Mouse (Mus musculus) liver, embryonic 14.5 days (tissue): ENCODE results near the gene Slc17a7. TPM values are rescaled to one million over a fixed set of nuclear protein-coding genes. Genes with fewer than 3 reads are reported as not detected.
A peak's percentile ranks its signal among the peaks of the same experiment; 100 is the strongest.

ENCODE experiments used
- ATAC-seq: fragments of 200-750 bp; cut with Nextera tagmentation; 2 replicates; pipeline ENCODE4 v1.8.0; 2017; ENCODE audit warnings: moderate number of reproducible peaks, mild to moderate bottlenecking, moderate library complexity; ENCODE audit not compliant: insufficient read depth
- DNase-seq, 3 experiments: peaks; one replicate each; pipeline ENCODE4 v3.0.0-alpha.2; 2012 to 2013; ENCODE audit warnings: low read depth in 3 of 3, low spot score in 3 of 3
- H3K27ac ChIP-seq: fragments of 300-500 bp; sonication (generic); 2 replicates; pipeline ENCODE4 v1.5.1; 2014; ENCODE audit warnings: moderate library complexity, mild to moderate bottlenecking, control low read depth, inconsistent platforms
- H3K27me3 ChIP-seq: fragments of 300-500 bp; sonication (generic); 2 replicates; pipeline ENCODE4 v1.6.1; 2014; ENCODE audit warnings: mild to moderate bottlenecking, low read length, moderate library complexity; ENCODE audit not compliant: control insufficient read depth, insufficient read depth
- H3K36me3 ChIP-seq: fragments of 300-500 bp; sonication (generic); replicated peaks from 2 replicates; pipeline ENCODE4 v1.6.1; 2014; ENCODE audit warnings: low read depth; ENCODE audit not compliant: control insufficient read depth, insufficient read depth
- H3K4me1 ChIP-seq, 2 experiments: fragments of 200-500 bp in 1 of 2; fragments of 300-500 bp in 1 of 2; sonication (generic) in 1 of 2; replicated peaks; 2 replicates each; pipeline ENCODE4 v1.6.1; 2012 to 2014; ENCODE audit warnings: antibody characterized with exemption in 1 of 2, inconsistent platforms in 1 of 2, low read length in 1 of 2; ENCODE audit not compliant: control insufficient read depth in 2 of 2, insufficient read depth in 2 of 2
- H3K4me2 ChIP-seq: fragments of 300-500 bp; sonication (generic); 2 replicates; pipeline ENCODE4 v1.6.1; 2014; ENCODE audit warnings: low read depth, mild to moderate bottlenecking, control low read depth, moderate library complexity
- H3K4me3 ChIP-seq, 2 experiments: fragments of 200-500 bp in 1 of 2; fragments of 300-500 bp in 1 of 2; sonication (generic) in 1 of 2; 2 replicates each; pipeline ENCODE4 v1.5.1; 2012 to 2014; ENCODE audit warnings: low read depth in 2 of 2, low read length in 2 of 2, mild to moderate bottlenecking in 2 of 2, control low read depth in 1 of 2, inconsistent platforms in 1 of 2, moderate library complexity in 1 of 2; ENCODE audit not compliant: insufficient read depth in 1 of 2
- H3K9ac ChIP-seq: fragments of 300-500 bp; sonication (generic); replicated peaks from 2 replicates; pipeline ENCODE4 v1.6.1; 2014; ENCODE audit warnings: mild to moderate bottlenecking, control low read depth, moderate library complexity
- H3K9me3 ChIP-seq: fragments of 300-500 bp; sonication (generic); 2 replicates; pipeline ENCODE4 v1.6.1; 2016; ENCODE audit warnings: low read length, mixed read lengths; ENCODE audit not compliant: control insufficient read depth
- CTCF ChIP-seq: IDR thresholded peaks from 2 replicates; pipeline ENCODE4 v1.5.1; 2016; ENCODE audit warnings: antibody characterized with exemption, low read depth, control low read depth
- EP300 ChIP-seq: IDR thresholded peaks from 2 replicates; pipeline ENCODE4 v1.6.1; 2016; ENCODE audit warnings: antibody characterized with exemption, low read depth
- WGBS: fragments of 180-500 bp; shearing (Covaris S2); extraction: QIAGEN DNeasy Blood & Tissue Kit; methylation state at CpG from one replicate; pipeline ENCODE4 v1.1.7; 2014; ENCODE audit not compliant: insufficient replicate concordance; 5-methylcytosine and 5-hydroxymethylcytosine counted together
- polyA plus RNA-seq, 2 experiments: library from polyadenylated mRNA; depleted of rRNA in 1 of 2; stranded (reverse) in 1 of 2; unstranded in 1 of 2; fragments of >200 nt; fragmentation: Nextera tagmentation in 1 of 2; extraction: Ambion mirVana in 1 of 2; gene quantifications; 2 replicates each; pipeline versions ENCODE4 v1.2.1 to v1.2.3; 2012 to 2014

The Slc17a7 gene
- polyA plus RNA-seq, 2 experiments, result 0.01 TPM; not detected in 1

- DNase-seq (no peak), ATAC-seq (no peak)
- H3K27me3 ChIP-seq, result peaks cover 17% of the 10 kb centered on the region
- H3K9ac ChIP-seq, result no peak overlapping the region
- WGBS, result 85% methylated on average over 6 of the region's 6 CpGs
- TF ChIP-seq CTCF, result no peak
- no peak for TF ChIP-seq EP300
- no peak overlapping the region for H3K4me2 ChIP-seq
- no peaks in the 10 kb centered on the region for H3K36me3 ChIP-seq
- H3K27ac ChIP-seq, result no peak overlapping the region
- H3K9me3 ChIP-seq, result no peaks in the 10 kb centered on the region
- peaks cover 3 to 5% of the 10 kb centered on the region in 2 experiments; a peak in 2 of 4 replicates for H3K4me1 ChIP-seq
- no peak overlapping the region for H3K4me3 ChIP-seq
These were observed 4.8 kb upstream of the Slc17a7 start for GRCm38 (mm10) chr7:45158991-45159390.

GRCm38 (mm10) chr7:45160316-45160800, 3.4 kb upstream of the Slc17a7 start:
- no peaks in the 10 kb centered on the region for H3K36me3 ChIP-seq
- TF ChIP-seq EP300, result no peak
- TF ChIP-seq CTCF, result no peak
- WGBS, result 70% methylated on average over 6 of the region's 6 CpGs
- H3K4me3 ChIP-seq, result no peak overlapping the region
- H3K27me3 ChIP-seq, result peaks cover 31% of the 10 kb centered on the region
- ATAC-seq, result no peak
- H3K4me2 ChIP-seq, result no peak overlapping the region
- H3K27ac ChIP-seq, result no peak overlapping the region
- peaks cover 2 to 3% of the 10 kb centered on the region in 2 experiments; a peak in 1 of 4 replicates for H3K4me1 ChIP-seq
- H3K9ac ChIP-seq, result no peak overlapping the region
- no peaks in the 10 kb centered on the region for H3K9me3 ChIP-seq
- DNase-seq, result no peak

GRCm38 (mm10) chr7:45160866-45161265, 2.9 kb upstream of the Slc17a7 start:
- ATAC-seq, result no peak
- H3K9me3 ChIP-seq, result no peaks in the 10 kb centered on the region
- no peak for DNase-seq

GRCm38 (mm10) chr7:45161612-45162473, 1.9 kb upstream of the Slc17a7 start:
- Histone ChIP-seq H3K27me3 (peaks cover 46% of the 10 kb centered on the region), H3K4me2 (peak overlapping the region; percentile 67), H3K4me1 (peaks cover 2 to 3% of the 10 kb centered on the region in 2 experiments; a peak in 1 of 4 replicates), H3K36me3 (no peaks in the 10 kb centered on the region), H3K9me3 (no peaks in the 10 kb centered on the region), H3K27ac (no peak overlapping the region), H3K9ac (no peak overlapping the region), H3K4me3 (peak overlapping the region; percentile 39)
- WGBS, result 4% methylated on average over 35 of the region's 35 CpGs
- ATAC-seq (peak; percentile 79), DNase-seq (peak in 2 of 3 experiments; percentile 52 to 59)
- peak; percentile 93 for TF ChIP-seq CTCF
- no peak for TF ChIP-seq EP300

More at GRCm38 (mm10) chr7:45160866-45161265, 2.9 kb upstream of the Slc17a7 start:
- no peak for TF ChIP-seq EP300
- no peak for TF ChIP-seq CTCF
- H3K36me3 ChIP-seq, result no peaks in the 10 kb centered on the region
- peaks cover 2 to 3% of the 10 kb centered on the region in 2 experiments; a peak in 1 of 4 replicates for H3K4me1 ChIP-seq
- 71% methylated on average over 3 of the region's 3 CpGs for WGBS
- no peak overlapping the region for H3K9ac ChIP-seq
- no peak overlapping the region for H3K4me3 ChIP-seq
- H3K4me2 ChIP-seq, result no peak overlapping the region
- no peak overlapping the region for H3K27ac ChIP-seq
- H3K27me3 ChIP-seq, result peaks cover 36% of the 10 kb centered on the region

GRCm38 (mm10) chr7:45162551-45162950, 1.2 kb upstream of the Slc17a7 start:
- no peaks in the 10 kb centered on the region for H3K36me3 ChIP-seq
- ATAC-seq (no peak), DNase-seq (no peak)
- peak overlapping the region; percentile 67 for H3K4me2 ChIP-seq
- no peak overlapping the region for H3K27ac ChIP-seq
- TF ChIP-seq CTCF, result no peak
- no peak for TF ChIP-seq EP300
- no peak overlapping the region for H3K4me3 ChIP-seq
- no peaks in the 10 kb centered on the region for H3K9me3 ChIP-seq
- peaks cover 53% of the 10 kb centered on the region for H3K27me3 ChIP-seq
- peaks cover 2 to 3% of the 10 kb centered on the region in 2 experiments; a peak in 1 of 4 replicates for H3K4me1 ChIP-seq
- 22% methylated on average over 6 of the region's 6 CpGs for WGBS
- no peak overlapping the region for H3K9ac ChIP-seq
